Mouse (Mus musculus) limb, embryonic 10.5 days (tissue): ENCODE data around the gene Tcf12. TPM values are rescaled to one million over a fixed set of nuclear protein-coding genes. Genes with fewer than 3 reads are reported as not detected.

Experiments
- DNase-seq: peaks from one replicate; pipeline ENCODE4 v3.0.0-alpha.2; 2017; ENCODE audit warnings: low spot score
- H3K27ac ChIP-seq: fragments of 300-500 bp; sonication (generic); 2 replicates; pipeline ENCODE4 v1.5.1; 2016; ENCODE audit warnings: mild to moderate bottlenecking
- H3K27me3 ChIP-seq: fragments of 300-500 bp; sonication (generic); 2 replicates; pipeline ENCODE4 v1.6.1; 2016; ENCODE audit warnings: low read depth, mild to moderate bottlenecking; ENCODE audit not compliant: poor library complexity, severe bottlenecking
- H3K36me3 ChIP-seq: fragments of 300-500 bp; sonication (generic); 2 replicates; pipeline ENCODE4 v1.6.1; 2016; ENCODE audit warnings: mild to moderate bottlenecking, moderate library complexity
- H3K4me1 ChIP-seq: fragments of 300-500 bp; sonication (generic); 2 replicates; pipeline ENCODE4 v1.6.1; 2016
- H3K4me3 ChIP-seq: fragments of 300-500 bp; sonication (generic); 2 replicates; pipeline ENCODE4 v1.5.1; 2016; ENCODE audit warnings: mild to moderate bottlenecking, moderate library complexity
- H3K9me3 ChIP-seq: fragments of 300-500 bp; sonication (generic); replicated peaks from 2 replicates; pipeline ENCODE4 v1.6.1; 2016; ENCODE audit warnings: mild to moderate bottlenecking
- WGBS: fragments of 180-500 bp; shearing (Covaris S2); methylation state at CpG from one replicate; pipeline ENCODE4 v1.1.7; 2016; 5-methylcytosine and 5-hydroxymethylcytosine counted together
- polyA plus RNA-seq: library from polyadenylated mRNA; unstranded; fragments of >200 nt; fragmentation: Nextera tagmentation; extraction: Ambion mirVana; gene quantifications from 2 replicates; pipeline ENCODE4 v1.2.1, GENCODE M21; 2016

The Tcf12 gene
- polyA plus RNA-seq, 1 experiment from 2014 or later: 216 TPM

DNA sequence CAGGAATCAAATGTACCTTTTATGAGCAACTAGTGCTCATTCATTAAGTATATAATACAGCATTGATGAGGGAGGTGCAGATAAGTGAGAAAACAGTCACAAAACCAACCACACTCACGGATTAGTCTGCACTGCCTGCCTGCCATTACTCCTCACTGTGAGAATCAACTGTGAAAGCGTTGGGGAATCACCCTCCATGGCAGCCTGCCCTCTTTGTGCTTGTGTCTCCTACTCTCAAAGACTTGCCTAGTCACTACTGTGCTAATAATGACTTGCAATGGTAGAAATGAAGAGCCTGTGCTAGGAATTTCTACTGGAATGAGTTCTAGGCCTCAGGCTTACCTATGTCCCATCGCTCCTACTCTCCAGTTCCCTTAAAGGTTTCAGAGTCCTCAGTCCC, 233.8 kb downstream of the Tcf12 start:
- Histone ChIP-seq H3K27me3 (no peaks in the 10 kb centered on the region), H3K9me3 (no peaks in the 10 kb centered on the region), H3K36me3 (peaks cover 99% of the 10 kb centered on the region), H3K27ac (no peak overlapping the region), H3K4me1 (peaks cover 17% of the 10 kb centered on the region), H3K4me3 (no peak overlapping the region)
- 90% methylated on average over 3 of the region's 3 CpGs for WGBS
- no peak for DNase-seq

DNA sequence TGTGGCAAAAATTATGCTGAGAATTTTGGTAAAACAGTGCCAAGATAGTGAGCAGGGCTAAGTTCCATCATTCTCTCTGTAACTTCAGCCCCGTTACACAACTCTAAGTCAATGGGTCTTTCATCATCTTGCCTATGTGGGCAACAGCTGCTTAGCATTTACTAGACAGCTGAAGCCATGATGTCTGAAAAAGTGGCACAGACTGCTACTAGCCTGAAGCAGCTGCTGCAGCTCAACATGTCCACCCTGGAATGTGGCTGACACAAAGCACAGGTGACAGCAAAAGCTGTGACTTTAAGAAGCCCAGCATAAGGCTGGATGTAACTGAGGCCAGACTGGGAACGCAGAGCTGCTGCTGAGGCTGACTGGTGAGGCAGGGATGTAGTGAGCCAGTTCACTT, 236.9 kb downstream of the Tcf12 start:
- 84% methylated on average over 2 of the region's 2 CpGs for WGBS
- Histone ChIP-seq H3K27me3 (no peaks in the 10 kb centered on the region), H3K9me3 (no peaks in the 10 kb centered on the region), H3K4me3 (no peak overlapping the region), H3K27ac (no peak overlapping the region), H3K4me1 (no peaks in the 10 kb centered on the region), H3K36me3 (peaks cover 100% of the 10 kb centered on the region)
- DNase-seq: no peak

DNA sequence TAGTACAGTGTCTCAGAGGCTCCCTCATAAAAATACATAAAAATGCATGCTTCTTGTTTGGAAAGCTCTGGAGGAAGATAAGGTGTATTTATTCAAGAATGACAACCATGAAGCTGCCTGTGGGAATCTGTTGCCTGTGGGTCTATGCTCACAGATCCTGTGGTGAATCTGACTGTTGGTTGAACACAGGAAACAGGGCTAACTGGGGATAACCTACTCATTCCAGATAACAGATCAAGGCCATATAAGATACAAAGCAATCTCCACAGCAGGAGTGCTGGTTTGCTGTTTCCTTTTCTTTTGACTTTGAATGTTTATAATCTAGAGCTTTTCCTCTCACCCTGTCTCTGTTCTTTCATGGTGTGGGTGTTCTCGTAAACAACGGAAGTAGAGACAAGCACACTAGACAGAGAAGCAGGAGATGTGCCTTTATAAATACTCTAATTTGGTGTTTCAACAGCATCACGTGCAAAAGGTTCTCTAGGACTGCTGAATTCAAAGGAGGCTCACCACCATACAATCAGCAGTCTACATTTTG, 237.6 kb downstream of the Tcf12 start:
- peaks cover 99% of the 10 kb centered on the region for H3K36me3 ChIP-seq
- WGBS: 82% methylated on average over 3 of the region's 3 CpGs
- no peak for DNase-seq
- H3K27me3 ChIP-seq: no peaks in the 10 kb centered on the region
- no peaks in the 10 kb centered on the region for H3K9me3 ChIP-seq
- no peak overlapping the region for H3K27ac ChIP-seq
- no peak overlapping the region for H3K4me3 ChIP-seq
- no peaks in the 10 kb centered on the region for H3K4me1 ChIP-seq

DNA sequence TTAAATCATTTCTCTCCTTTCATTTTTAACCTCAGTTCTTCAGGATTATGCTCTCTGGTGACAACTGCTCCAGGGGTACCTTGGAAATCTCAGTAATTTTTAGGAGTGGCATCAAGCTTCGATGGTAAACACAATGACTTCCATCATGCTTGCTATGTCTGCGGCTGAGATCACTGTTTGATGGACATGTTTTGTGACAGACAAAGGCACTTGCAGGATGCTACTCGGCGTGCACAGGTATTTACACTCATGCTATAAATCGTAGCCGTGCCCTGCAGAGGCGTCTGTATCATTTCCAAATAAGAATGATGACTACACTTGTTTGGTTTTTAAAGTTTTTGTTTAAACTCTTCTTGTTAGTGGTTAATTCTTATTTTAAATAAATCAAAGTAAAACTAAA, 248.3 kb downstream of the Tcf12 start:
- Histone ChIP-seq H3K4me1 (peaks cover 3% of the 10 kb centered on the region; the same call in 1 of the 2 replicates), H3K9me3 (no peaks in the 10 kb centered on the region), H3K27ac (no peak overlapping the region), H3K4me3 (no peak overlapping the region), H3K27me3 (no peaks in the 10 kb centered on the region), H3K36me3 (peaks cover 85% of the 10 kb centered on the region)
- 85% methylated on average over 7 of the region's 7 CpGs for WGBS
- no peak for DNase-seq

DNA sequence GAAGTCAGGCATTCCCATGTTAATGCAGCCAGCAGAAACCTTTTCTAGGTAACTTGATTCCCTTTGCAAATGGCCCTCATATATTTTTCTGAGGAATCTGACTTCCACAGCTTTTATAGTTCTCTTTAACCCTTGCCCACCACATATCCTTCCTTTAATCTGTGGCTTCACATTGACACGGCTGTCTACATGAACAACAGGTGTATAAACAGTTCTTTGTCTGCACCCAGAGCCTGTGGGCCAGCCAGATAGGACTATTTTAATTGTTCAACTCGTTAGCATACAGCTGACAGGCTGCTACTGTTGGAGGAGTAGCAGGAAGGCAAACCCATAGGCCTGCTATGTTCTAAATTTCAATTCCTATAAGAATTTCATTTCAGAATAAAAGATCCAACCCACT, 250.0 kb downstream of the Tcf12 start:
- no peak overlapping the region for H3K4me3 ChIP-seq
- peaks cover 85% of the 10 kb centered on the region for H3K36me3 ChIP-seq
- no peak for DNase-seq
- WGBS: 46% methylated on average over 2 of the region's 2 CpGs
- peaks cover 3% of the 10 kb centered on the region; the same call in 1 of the 2 replicates for H3K4me1 ChIP-seq
- no peak overlapping the region for H3K27ac ChIP-seq
- no peaks in the 10 kb centered on the region for H3K27me3 ChIP-seq
- H3K9me3 ChIP-seq: no peaks in the 10 kb centered on the region

DNA sequence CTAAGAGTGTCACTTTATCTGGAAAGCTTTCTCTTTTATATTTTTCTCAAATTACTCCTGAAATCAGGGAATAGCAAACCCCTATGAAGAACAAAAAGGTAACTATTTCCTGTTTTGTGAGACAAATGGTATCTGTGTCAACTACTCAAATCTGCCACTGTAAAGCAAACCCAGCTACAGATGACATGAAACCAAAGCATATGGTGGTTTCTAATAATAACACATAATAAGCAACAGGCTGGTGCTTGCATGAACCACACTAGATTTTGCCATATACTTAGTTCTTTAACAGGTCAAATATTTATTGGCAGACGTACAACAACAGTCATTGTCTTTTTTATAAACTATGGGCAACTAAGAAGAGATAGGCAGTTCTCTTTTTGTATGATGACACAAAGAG, 253.7 kb downstream of the Tcf12 start:
- Histone ChIP-seq H3K4me1 (peaks cover 3% of the 10 kb centered on the region; the same call in 1 of the 2 replicates), H3K27me3 (no peaks in the 10 kb centered on the region), H3K9me3 (no peaks in the 10 kb centered on the region), H3K27ac (no peak overlapping the region), H3K4me3 (no peak overlapping the region), H3K36me3 (peaks cover 90% of the 10 kb centered on the region)
- DNase-seq: no peak
- 89% methylated on average over 1 of the region's 1 CpGs for WGBS

DNA sequence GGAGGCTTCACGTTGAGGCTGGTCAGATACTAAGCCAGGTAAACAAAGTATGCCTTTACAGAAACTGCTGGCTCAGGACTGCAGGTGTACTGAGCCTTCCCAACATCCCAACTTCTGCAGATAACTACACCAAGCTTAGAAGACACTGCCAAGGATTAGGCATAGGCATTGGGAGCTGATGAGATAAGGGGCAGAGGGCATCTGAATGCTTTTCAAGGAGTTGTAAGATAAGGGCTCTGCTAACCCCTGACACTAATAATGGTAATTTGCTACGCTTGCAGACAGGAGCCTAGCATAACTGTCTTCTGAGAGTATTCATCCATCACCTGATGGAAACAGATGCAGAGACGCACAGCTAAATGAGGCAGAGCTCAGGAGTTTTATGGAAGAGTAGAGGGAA, 257.8 kb downstream of the Tcf12 start:
- Histone ChIP-seq H3K36me3 (peaks cover 99% of the 10 kb centered on the region), H3K4me1 (no peaks in the 10 kb centered on the region), H3K27ac (no peak overlapping the region), H3K4me3 (no peak overlapping the region), H3K27me3 (no peaks in the 10 kb centered on the region), H3K9me3 (no peaks in the 10 kb centered on the region)
- WGBS: 86% methylated on average over 3 of the region's 3 CpGs
- DNase-seq: no peak

DNA sequence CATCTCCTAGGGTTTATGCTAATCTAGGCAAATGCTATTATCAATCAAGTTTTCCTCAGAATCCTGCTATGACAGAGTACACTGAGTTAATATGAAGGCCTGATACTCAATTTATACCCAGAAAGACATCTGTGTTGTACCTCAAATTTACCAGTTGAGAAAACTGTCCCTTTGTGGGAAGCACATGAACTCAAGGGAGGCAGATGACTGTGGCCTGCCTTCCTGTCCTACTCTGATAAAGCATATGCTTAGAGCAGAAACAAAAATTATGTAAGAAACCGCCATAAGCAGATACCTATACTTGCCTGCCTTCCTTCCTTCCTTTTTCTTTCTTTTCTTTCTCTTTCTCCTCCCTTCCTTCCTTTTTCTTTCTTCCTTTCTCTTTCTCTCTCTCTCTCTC, 261.4 kb downstream of the Tcf12 start:
- H3K4me1 ChIP-seq: no peaks in the 10 kb centered on the region
- 93% methylated on average over 1 of the region's 1 CpGs for WGBS
- no peaks in the 10 kb centered on the region for H3K27me3 ChIP-seq
- H3K4me3 ChIP-seq: no peak overlapping the region
- H3K36me3 ChIP-seq: peaks cover 100% of the 10 kb centered on the region
- DNase-seq: no peak
- no peaks in the 10 kb centered on the region for H3K9me3 ChIP-seq
- no peak overlapping the region for H3K27ac ChIP-seq

DNA sequence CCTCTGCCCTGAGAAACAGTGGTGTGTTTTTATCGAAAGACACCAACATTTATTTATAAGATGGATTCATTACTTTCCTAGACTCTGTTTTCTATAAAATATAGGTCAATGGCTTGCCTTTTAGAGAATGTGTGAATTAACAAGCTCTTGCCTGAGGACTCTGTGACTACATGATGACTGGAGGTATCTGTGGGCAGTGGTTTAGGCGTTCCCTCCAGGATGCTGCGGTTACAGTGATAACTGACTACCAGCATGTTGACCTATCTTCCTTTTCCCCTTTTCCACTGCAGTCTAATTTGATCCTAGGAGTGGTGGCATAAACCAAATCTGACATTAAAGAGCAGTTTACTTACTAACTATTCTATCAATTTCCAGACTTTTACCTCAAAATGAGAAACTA, 263.3 kb downstream of the Tcf12 start:
- H3K27me3 ChIP-seq: no peaks in the 10 kb centered on the region
- H3K27ac ChIP-seq: no peak overlapping the region
- H3K4me1 ChIP-seq: no peaks in the 10 kb centered on the region
- no peaks in the 10 kb centered on the region for H3K9me3 ChIP-seq
- DNase-seq: no peak
- peaks cover 99% of the 10 kb centered on the region for H3K36me3 ChIP-seq
- 96% methylated on average over 3 of the region's 3 CpGs for WGBS
- no peak overlapping the region for H3K4me3 ChIP-seq

DNA sequence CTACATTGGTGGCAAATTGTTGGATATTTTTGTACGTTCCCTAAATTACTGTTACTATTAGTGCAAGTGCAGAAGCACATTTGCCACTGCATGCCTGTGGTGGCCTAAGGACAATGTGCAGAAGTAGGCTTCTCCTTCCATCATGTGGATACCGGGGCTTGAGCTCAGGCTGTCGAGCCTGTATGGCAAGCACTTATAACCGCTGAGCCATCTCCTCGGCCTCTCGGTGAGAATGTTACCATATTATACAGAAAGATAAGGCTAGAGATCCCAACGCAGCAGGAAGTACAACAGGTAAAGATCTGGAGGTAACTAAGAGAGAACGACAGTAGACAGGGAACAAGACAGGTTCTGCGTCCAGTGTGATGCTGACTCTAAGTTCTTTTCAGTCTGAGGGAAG, 263.8 kb downstream of the Tcf12 start:
- Histone ChIP-seq H3K36me3 (peaks cover 99% of the 10 kb centered on the region), H3K27me3 (no peaks in the 10 kb centered on the region)
- 94% methylated on average over 9 of the region's 9 CpGs for WGBS

DNA sequence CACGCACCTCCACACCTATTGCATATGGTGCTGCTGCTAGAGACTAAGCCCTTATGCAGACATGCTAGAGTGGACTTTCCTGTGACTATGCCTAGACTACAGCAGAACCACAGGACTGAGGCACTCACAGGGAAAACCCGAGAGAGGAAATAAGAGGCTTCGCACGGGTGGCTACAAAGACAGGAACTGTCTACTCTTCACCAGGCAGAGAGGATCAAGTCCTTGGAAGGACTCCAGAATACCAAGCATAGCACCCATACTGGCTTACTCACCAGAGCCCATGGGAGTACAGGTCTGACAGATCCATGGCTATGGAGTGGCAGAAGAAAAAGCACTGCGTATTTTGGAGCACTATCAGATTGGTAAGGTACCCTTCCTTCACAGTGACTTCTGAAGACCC, 269.8 kb downstream of the Tcf12 start:
- Histone ChIP-seq H3K27ac (no peak overlapping the region), H3K9me3 (no peaks in the 10 kb centered on the region), H3K4me1 (peaks cover 9% of the 10 kb centered on the region), H3K36me3 (peaks cover 62% of the 10 kb centered on the region), H3K27me3 (no peaks in the 10 kb centered on the region), H3K4me3 (no peak overlapping the region)
- DNase-seq: no peak
- WGBS: 91% methylated on average over 5 of the region's 5 CpGs

More for the DNA sequence above, 263.8 kb downstream of the Tcf12 start:
- no peaks in the 10 kb centered on the region for H3K4me1 ChIP-seq
- H3K4me3 ChIP-seq: no peak overlapping the region
- DNase-seq: no peak
- no peaks in the 10 kb centered on the region for H3K9me3 ChIP-seq
- no peak overlapping the region for H3K27ac ChIP-seq

DNA sequence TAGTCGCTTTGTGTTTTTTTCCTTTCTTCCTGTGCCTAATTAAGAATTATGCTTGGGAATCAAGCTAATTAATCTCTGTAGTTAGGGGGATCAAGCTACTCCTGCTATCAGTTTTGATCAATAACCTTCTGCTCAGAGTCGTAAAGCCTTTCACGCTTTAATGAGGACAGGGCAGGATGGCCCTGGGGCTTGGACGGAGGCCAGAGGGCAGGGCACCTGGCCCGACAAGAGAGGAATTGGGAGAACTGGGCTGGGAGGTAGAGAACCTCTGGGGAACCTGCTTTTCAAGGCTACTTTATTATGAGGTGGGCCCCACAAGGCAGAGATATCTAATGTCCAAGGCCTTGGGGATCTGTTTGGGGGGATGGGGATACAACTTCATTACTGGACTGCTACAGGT, 274.3 kb downstream of the Tcf12 start:
- WGBS: 15% methylated on average over 5 of the region's 5 CpGs
- DNase-seq: no peak
- no peak overlapping the region for H3K4me3 ChIP-seq
- no peaks in the 10 kb centered on the region for H3K9me3 ChIP-seq
- peaks cover 18% of the 10 kb centered on the region for H3K36me3 ChIP-seq
- peaks cover 23% of the 10 kb centered on the region for H3K4me1 ChIP-seq
- H3K27me3 ChIP-seq: no peaks in the 10 kb centered on the region
- H3K27ac ChIP-seq: no peak overlapping the region

DNA sequence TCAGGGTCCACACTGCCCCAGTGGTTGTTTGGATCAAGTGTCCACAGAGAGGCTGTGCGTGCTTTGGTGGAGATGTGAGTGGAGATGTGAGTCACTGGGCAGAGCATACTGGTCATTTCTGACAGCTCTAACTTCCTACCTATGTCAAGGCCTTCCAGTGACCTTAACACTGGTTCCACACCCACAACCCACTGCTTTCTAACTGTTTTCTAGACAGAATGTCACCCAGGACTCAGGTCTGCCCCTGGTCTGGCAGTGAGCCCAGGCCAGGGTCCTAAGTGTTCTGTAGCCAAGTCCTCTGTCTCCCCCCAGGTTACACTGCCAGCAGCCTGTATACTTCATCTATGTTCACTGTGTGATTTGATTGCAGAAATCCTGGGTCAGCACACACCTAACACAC, 275.3 kb downstream of the Tcf12 start:
- Histone ChIP-seq H3K36me3 (peaks cover 10% of the 10 kb centered on the region; the same call in 1 of the 2 replicates), H3K4me1 (peaks cover 30% of the 10 kb centered on the region), H3K27me3 (no peaks in the 10 kb centered on the region), H3K27ac (no peak overlapping the region), H3K4me3 (no peak overlapping the region), H3K9me3 (no peaks in the 10 kb centered on the region)
- DNase-seq: no peak
- 91% methylated on average over 1 of the region's 1 CpGs for WGBS

DNA sequence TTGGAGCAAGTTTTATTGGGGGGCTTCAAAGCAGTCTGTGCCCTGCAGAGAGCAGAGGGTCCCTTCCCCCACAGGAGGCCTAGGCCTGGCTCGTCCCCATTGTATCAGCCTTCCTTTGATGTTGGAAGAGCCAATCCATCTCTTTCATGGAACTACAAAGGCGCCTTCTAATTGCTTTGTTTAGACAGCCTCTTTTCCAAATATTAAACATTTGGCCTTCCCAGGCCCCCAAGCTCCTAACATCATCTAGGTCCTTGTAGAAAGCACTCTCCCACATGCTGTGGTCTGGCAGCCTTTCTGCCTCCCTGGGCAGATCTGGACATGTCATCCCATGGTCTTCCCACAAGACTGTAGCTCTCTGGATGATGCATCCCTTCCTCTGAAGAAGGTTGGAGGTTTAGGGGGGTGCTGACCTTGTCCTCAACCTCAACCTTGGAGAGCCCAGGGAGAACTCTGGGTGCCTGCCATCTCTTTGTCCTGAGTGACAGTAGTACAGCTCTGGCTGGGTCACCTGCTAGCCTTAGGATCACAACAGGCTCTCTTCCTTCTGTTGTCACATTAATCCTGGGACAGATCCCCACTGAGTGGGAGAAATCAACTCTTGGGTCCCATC, 276.4 kb downstream of the Tcf12 start:
- no peaks in the 10 kb centered on the region for H3K27me3 ChIP-seq
- no peak overlapping the region for H3K4me3 ChIP-seq
- H3K9me3 ChIP-seq: no peaks in the 10 kb centered on the region
- H3K4me1 ChIP-seq: peaks cover 30% of the 10 kb centered on the region
- WGBS: 10% methylated on average over 2 of the region's 2 CpGs
- H3K36me3 ChIP-seq: 0 out of 2 replicates have a peak, but pooled peaks cover 1% of the 10 kb centered on the region
- no peak overlapping the region; the same call in 1 of the 2 replicates for H3K27ac ChIP-seq
- DNase-seq: no peak
